Mouse (Mus musculus) inflammation-experienced regulatory T-cells, adult 6 months (primary cell): ENCODE results near the gene C1ql3. TPM values are rescaled to one million over a fixed set of nuclear protein-coding genes. Genes with fewer than 3 reads are reported as not detected.

Experiments used
- ATAC-seq: one replicate; pipeline ENCODE4 v1.8.0; 2017
- polyA plus RNA-seq, 3 experiments: library from polyadenylated mRNA; unstranded; fragments of 100-300 nt; shearing (Covaris generic); gene quantifications; one replicate each; pipeline ENCODE4 v1.2.1; 2017

Gene C1ql3
- polyA plus RNA-seq: not detected

DNA sequence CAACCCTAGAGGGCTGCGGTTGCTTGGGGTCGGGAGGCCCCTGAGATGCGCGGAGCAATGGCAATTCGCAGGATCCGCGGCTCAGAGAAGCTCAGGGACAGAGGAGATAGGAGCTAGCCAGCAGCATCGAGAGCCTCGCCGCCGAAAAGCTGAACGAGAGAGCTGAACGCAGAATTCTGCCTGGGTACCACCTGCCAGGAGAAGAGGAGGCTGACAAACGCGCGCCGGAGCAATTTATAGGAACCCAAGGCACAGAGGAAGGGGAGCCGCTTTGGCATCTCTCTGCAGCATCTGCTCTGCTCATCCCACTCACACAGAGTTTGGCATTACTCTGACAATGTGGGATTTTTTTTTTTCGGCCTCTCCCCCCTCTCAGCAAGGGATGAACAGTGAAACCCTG, at the start of gene C1ql3:
TSS of gene C1ql3 (minus strand) at position 335 of the 400 bp plus-strand sequence.
- no peak for ATAC-seq

DNA sequence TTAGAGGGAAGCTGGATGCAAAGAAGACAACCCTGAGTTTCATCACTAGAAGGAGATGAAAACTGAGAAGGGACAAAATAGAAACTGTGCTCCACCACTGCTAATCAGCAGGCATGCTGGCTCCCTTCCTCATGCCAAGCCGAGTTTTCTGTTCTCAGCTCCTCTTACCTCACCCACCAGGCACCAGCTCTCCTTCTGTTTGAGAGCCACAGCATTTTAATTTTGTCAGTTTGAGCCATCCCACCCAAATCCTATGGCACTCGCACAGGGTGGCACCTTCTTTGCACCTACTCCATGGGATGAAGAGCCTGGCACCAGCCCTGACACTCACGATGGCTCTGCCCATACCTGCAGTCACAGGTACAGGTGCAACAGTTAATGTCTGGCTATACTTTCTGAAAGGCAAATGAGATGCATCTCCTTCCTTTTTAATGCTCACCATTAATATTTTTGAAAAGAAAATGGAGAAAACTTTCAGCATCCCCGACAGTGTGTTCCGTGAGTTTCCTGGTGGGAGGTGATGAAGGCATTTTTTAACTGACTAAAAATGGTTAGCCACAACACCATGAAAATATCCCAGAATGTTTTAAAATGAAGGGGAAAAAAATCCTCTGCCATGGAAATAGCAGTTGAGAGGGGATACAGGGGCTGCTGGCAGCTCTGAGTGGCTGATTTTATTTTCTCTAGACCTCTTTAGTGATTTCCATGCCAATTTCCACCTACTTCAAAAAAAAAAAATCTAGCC, 49.0 kb upstream of the C1ql3 start:
- ATAC-seq: no peak

DNA sequence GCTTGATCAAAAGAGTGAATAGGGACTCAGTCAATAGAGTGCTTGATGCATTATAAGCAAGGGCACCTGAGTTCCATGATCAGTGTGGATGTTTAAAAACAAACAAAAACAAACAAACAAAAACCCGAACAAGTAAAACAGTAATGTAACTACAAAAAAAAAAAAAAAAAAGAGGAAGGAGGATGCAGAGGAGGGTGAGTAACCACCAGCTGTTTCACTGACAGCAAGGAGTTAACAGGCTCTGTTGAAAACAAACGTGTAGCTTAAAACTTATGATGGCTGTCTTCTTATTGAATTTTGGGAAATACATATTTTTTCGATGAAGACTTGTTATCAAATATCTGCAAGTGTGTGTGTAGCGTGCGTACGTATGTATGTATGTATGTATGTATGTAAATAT, 37.0 kb upstream of the C1ql3 start:
- ATAC-seq: no peak

DNA sequence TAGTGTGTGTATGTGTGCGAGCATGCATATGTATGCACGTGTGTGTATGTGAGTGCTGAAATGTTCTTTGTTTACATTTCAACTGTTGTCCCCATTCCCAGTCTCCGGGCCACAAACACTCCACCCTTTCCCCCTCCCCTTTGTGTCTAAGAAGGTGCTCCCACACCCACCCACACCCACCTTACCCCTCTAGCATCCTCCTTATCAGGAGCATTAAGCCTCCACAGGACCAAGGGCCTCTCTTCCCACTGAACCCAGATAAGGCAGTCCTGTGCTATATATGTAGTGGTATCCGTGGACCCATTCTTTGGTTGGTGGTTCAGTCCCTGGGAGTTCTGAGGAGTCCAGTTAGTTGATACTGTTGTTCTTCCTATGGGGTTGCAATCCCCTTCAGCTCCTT, 32.9 kb upstream of the C1ql3 start:
- ATAC-seq: no peak

DNA sequence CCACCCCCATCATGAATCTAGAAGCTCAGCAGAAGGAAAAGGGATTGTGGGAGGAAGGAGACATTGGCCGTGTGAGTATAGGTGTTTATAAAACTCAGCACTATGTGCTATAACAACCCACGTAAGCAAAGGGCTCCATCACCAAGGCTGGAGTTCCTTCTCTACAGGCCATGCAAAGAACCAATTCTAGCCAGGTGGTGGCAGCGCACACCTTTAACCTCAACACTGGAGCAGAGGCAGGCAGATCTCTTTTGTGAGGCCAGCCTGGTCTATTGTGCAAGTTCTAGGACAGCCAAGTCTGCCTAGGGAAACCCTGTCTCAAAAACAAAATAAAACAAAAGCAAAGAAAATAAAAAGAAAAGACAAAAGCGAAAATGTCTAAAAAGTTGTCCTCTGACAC, 28.2 kb upstream of the C1ql3 start:
- no peak for ATAC-seq

DNA sequence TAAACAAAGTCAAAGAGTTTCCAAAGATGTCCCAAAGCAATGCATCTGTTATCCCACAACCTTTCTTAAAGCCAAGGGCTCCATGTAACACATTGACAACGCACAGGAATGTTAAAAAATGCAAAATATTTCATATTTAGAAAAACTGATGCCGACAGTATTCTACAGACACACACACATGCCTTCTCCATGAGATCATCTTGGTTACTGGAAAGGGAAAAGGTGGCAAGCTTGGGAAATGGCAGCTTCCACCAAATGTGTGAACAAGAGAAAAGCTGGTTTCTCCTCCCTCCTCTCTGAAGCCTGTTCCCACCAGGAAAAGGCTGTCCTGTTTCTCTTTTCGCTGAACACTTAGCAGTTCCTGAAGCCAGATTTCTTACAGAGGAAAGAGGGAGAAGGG, 27.2 kb upstream of the C1ql3 start:
- ATAC-seq: no peak

DNA sequence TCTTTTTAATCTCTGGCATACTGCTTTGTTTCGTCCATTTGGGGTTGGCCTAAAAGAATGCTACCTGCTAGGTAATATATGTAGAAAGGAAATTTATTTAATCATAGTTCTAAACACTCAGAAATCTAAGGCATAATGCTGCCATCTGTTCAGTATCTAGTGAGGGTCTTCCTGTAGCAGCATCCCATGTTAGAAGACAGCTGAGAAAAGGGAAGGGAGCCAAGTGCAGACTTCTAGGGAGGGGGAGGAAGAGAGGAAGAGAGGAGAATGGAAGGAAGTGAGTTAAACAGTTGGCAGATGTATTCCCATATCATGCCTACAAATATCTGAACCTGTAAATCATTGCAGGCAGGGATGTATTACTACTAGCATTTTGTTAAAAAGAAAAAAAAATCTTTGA, 7.3 kb upstream of the C1ql3 start:
- ATAC-seq: no peak

DNA sequence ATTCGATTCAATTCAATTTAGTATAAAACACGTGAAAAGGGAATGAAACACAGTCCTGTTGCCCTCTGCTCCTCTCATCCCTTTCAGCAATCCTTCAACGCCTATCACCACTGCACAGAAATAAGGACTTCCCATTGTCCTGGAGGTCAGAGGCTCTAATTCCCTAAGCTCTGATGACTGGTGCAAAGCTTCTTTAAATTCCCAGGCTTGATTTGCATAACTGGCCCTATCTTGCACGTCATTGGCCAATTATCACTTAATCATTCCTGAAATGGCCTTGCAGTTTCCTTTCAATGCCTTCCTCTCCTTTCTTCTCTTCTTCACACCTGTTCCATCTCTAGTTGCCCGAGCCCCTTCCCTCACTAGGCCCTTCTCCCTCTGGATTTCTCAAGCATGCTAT, 6.8 kb upstream of the C1ql3 start:
- ATAC-seq: no peak

DNA sequence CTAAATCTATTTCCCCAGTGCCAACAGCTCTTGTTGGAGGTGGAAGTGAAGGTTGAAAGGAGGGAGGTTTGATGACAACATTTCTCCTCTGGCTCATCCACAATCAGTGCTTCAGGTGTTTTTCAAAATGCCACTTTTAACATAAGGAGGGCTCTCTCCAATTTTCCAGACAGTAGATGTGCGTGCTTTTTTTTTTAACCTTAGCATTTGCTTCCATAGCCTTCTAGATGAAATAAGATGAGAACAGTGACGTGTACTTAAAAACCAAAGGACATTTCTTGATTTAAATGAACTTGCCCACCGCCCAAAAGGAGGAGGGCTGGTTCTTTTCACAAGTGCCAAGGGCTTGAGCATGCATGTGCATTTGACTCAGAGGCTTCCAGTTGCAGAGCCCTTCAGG, 367 bp upstream of the C1ql3 start:
- no peak for ATAC-seq

DNA sequence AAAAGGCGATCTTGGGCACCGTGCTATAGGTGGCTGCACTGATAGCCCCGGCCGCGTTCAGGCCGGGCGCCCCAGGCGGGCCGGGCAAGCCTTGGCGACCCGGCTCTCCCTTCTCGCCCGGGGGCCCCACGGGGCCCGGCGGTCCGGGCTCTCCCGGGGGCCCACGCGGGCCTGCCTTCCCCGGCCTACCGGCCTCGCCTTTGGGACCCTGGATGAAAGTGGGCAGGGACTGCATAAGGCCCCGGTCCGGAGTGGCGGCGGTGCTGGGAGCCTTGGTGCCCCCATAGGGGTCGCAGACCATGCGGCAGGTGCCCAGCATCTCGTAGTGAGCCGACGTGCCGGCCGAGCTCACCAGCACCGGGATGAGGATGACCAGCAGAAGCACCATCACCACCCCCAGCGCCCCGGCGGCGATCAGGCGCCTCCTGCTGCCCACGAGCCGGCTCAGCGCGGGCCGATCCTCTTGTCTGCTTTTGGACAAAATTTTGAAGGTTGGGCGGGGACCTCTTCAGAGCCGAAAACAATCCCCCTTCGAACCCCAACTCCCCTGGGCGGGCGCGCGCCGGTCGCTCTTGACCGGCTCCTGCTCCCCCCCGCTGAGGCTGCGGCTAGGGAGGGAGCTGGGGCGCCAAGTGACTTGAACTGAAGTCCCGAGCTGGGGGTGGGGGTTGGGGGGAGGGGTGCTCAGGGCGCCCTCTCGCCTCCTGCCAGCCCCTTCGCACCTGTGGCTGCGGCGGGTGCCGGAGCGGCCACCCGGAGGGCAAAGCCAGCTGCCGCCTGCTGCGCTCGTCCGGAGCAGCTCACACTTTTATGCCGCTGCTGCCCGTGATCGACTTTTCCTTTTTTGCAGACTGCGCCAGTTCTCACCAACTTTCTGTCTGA, 905 bp downstream of the C1ql3 start:
- peak; percentile 17 for ATAC-seq

DNA sequence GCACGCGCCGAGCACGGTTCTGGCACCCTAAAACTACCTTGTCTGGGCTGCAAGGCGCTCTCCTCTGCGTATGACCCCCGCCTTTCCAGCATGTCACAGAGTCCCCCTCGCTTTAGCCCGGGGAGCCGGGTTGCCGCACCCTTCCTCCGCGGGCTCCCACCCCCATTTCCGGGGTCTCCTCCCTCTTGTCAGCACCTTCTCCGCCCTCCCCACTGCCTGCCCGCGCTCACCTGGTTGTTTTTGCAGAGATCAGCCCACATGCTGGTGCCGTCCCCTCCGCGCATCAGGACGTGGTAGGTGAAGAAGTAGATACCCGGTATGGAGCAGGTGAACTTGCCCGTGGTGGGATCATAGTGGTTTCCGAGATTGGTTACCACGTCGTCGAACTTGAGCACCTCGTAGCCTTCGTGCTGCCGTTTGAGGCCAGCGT, 1.6 kb downstream of the C1ql3 start:
- ATAC-seq: peak; percentile 64

DNA sequence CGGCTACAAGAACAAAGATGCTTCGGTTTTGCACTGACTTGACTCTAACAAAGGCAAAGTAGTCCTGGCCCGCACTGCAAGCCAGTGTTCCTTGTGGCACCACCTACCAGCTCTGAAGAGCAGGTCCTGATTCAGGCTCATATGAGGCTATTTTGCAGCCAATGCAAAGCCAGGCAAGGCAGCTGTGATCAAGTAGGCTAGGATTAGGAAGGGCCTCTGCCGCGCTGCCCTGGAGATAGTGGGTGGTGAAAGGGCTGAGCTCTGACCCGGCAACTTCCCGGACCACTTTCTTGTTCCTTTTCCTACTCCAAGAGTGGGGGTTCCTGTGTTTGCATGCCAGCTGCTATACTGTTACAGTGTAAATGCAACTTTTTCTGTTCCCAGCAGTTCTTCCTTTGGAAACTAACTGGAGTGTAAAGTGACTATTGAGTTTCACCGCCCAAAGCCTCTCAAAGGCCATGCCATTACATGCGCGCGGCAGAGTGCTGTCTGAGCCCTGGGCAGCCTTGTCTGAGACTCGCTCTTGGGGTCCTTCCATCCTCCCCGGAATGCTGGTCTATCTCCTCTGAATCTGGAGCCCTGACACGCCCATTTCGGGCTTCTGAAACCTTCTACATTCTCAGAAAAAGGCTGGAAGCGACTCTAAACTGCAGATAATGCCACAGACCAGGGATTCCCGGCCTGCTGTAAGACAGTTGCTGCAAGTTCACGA, 2.2 kb downstream of the C1ql3 start:
- ATAC-seq: no peak

DNA sequence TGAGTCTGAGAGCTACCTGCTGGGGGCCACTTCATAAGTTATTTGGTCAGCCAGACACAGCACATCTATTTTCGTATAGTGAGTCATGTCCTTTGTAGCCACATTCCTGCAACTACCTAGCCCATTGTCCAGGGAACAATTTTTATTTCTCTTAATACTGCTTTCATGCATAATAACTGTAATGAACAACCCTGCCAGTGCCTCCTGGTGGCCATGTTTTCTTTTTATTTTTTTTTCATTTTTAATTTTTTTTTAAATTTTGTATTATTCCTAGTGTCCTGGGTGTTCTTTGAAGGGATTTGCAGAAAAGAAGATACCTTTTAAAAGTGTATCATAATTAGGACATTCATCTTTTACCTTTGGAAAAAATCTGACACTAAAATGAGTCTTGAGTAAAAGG, 3.2 kb downstream of the C1ql3 start:
- no peak for ATAC-seq

DNA sequence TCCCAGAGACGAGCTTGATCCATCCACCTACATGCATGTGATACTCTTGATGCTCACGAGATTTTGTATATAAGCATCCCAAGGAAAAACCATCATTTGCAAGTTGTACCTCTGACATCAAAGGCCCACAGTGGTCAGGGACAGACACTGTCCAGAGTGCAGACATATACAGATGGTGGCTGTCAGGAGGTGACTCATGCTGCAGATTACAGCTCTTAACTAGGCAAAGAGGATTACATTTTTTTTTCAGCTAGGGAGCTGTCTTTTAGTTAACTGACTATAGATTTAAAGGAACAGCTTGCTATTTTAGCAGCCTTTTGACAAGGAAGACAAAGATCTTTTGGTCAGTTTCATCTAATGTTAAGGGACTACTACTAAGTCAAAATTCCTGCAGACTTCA, 11.6 kb downstream of the C1ql3 start:
- no peak for ATAC-seq

DNA sequence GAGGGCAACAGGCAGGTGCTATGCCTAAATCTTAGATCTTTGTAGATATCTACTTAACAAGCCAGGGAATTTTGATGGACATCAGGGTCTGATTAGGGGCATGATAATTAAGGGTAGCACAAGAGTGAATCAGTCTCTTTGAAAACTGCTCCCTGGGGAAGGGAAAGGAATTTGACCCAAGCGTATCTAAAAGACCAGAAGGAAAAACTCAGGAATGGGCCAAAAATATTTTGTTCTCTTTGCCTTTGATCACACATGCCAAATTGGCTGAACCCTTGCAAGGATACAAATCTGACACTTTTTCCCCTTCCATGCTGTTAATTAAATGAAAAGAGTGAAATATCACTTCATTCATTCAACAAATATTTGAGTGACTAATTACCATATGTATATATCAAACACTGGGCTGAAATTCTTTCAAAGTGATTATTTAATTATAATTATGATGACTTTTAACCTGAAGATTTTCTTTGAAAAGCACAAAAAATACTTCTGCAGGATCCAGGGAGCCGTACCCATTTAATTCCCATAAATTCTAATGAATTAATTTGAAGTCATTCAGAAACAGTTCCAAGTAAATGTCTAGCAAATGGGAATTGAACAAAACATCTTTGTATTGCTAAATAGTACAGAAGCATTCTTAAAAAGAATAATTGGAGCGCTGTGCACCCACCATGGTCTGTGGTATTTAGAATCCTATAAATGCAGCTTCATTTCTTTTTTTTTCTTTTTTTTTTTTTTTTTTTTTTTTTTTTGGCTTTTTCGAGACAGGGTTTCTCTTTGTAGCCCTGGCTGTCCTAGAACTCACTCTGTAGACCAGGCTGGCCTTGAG, 26.5 kb downstream of the C1ql3 start:
- ATAC-seq: no peak

DNA sequence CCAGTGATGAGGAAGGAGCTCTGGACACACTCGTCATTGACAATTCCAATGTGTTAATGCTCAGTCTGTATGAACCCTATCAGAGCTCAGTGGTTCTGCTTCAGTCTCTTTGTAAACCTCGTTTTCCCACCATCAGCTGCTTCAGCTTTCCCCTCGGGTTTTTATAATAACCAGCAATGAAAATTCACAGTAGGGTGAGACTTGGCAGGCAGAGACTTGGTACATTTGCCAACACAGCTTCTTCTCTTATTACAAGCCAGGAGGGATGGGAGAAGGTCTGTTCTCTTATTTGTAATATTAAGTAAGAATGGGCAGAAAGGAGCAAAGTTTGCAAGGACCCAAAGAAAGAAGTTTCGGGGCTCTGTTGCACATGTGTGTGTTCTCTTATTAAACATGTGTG, 32.8 kb downstream of the C1ql3 start:
- no peak for ATAC-seq

DNA sequence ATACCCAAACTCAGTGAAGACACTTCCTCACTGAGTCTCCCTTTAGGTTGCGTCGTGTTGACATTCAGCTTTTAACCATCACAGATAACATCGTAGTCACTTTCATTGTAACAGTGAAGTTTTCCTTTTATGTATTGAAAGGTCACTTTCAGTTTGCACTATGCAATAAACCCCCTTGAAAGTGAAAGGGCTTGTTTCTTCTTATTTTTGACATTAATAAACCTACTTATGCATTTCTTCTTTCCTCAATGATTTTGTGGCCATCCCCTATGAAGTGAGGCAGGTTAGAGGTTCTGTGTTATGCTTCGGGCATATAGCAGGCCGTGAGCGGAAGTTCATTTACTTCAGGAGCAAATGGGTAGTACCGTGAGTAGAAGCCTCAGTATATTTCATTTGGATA, 34.2 kb downstream of the C1ql3 start:
- peak; percentile 83 for ATAC-seq

DNA sequence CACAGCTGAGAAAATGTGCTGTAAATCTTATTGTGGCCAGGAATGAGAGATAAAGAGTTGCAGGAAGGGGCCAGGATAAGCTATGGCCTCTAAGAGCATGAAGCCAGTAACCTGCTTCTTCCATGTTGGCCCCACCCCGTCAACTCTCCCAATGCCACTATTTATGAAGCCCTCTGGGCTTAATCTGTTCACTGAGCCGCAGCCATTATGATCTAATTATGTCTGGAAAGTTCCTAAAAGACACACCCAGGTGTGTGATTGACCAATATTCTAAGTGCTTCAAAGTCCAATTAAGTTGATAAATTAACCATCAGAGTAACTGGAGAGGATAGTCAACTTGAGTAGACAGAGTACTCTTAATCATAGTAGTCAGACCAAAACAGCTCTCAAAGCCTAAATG, 37.9 kb downstream of the C1ql3 start:
- ATAC-seq: no peak

DNA sequence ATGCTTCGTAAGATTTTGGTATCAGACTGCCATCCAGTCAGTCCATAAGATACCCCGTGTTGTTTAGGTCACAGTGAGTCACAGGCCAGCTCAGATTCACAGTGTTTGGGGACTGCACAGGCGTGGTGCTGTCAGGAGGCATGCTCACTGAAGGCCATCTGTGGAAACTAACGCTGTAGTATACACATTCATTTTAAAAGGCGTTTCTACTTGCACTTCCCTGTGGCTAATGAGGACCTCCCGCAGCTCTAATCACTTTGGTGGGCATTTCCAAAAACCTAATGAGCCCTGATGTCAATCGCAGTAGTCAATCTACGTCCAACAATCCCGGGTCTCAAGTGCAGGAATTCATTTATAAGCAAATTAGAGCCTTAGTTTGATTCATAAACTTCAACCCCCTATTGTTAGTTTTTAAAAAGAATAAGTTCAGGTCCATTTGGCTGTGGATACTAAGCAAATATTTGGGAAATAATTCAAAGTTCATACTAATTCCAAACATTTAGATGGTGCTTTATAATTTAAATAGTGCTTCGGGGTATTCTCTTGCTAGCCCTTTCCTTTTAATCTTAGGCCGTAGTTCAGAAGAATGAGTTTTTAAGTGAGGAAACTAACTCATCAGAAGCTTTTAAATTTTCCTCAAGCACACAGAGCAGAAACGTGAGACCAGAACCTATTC, 41.4 kb downstream of the C1ql3 start:
- ATAC-seq: no peak

DNA sequence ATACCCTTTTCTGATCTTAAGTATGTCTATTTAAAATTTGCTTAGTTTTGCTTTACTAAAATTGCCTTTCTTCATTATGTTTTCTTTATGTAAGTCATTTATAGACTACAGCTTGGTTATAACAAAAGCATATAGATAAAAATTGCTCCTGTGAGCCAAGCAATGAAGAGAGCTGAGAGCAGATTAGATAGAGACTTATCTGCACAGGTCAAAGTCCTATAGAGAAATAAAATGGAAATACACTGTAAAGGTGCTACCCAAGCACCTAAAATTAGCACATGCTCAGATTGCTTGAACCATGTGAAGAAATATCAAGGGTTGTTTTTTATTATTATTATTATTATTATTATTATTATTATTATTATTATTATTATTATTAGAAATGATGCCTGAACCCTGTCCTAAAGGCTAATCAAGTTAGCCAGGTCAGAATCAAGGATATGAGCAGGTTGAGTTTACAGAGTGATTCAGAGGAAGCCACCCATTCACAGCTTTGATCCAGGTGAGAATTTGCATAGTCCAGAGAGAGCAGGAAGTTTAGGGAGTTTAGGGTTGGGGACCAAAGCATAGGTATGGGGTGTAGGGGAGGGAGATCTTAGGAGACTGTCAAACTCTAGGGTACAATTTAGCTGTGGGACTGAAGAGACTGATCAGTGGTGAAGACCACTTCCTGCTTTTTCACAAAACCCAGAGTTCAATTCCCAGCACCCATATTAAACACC, 54.7 kb downstream of the C1ql3 start:
- no peak for ATAC-seq
